Mouse (Mus musculus) forebrain, embryonic 13.5 days (tissue): ENCODE results near the gene Ddx54. TPM values are rescaled to one million over a fixed set of nuclear protein-coding genes. Genes with fewer than 3 reads are reported as not detected.

Experiments used
- ATAC-seq: fragments of 200-750 bp; cut with Nextera tagmentation; 2 replicates; pipeline ENCODE4 v1.8.0; 2017
- H3K27ac ChIP-seq: fragments of 300-500 bp; sonication (generic); 2 replicates; pipeline ENCODE4 v1.5.1; 2015; ENCODE audit warnings: inconsistent platforms, mild to moderate bottlenecking, moderate library complexity
- H3K27me3 ChIP-seq: fragments of 300-500 bp; sonication (generic); 2 replicates; pipeline ENCODE4 v1.6.1; 2015; ENCODE audit warnings: mild to moderate bottlenecking, inconsistent platforms
- H3K36me3 ChIP-seq: fragments of 300-500 bp; sonication (generic); 2 replicates; pipeline ENCODE4 v1.6.1; 2015; ENCODE audit warnings: mild to moderate bottlenecking, inconsistent platforms; ENCODE audit not compliant: poor library complexity, severe bottlenecking
- H3K4me1 ChIP-seq: fragments of 300-500 bp; sonication (generic); 2 replicates; pipeline ENCODE4 v1.6.1; 2015; ENCODE audit warnings: inconsistent platforms
- H3K4me2 ChIP-seq: fragments of 300-500 bp; sonication (generic); 2 replicates; pipeline ENCODE4 v1.6.1; 2015; ENCODE audit warnings: inconsistent platforms, mild to moderate bottlenecking, moderate library complexity
- H3K4me3 ChIP-seq: fragments of 300-500 bp; sonication (generic); 2 replicates; pipeline ENCODE4 v1.5.1; 2015; ENCODE audit warnings: mild to moderate bottlenecking, inconsistent platforms
- H3K9ac ChIP-seq: fragments of 300-500 bp; sonication (generic); 2 replicates; pipeline ENCODE4 v1.6.1; 2015; ENCODE audit warnings: mild to moderate bottlenecking, inconsistent platforms
- H3K9me3 ChIP-seq: fragments of 300-500 bp; sonication (generic); replicated peaks from 2 replicates; pipeline ENCODE4 v1.6.1; 2016; ENCODE audit warnings: inconsistent platforms
- WGBS: fragments of 180-500 bp; shearing (Covaris S2); methylation state at CpG from one replicate; pipeline ENCODE4 v1.1.7; 2015; 5-methylcytosine and 5-hydroxymethylcytosine counted together
- polyA plus RNA-seq: library from polyadenylated mRNA; unstranded; fragments of >200 nt; fragmentation: Nextera tagmentation; extraction: Ambion mirVana; gene quantifications from 2 replicates; pipeline ENCODE4 v1.2.1, GENCODE M21; 2015

Ddx54 gene
- polyA plus RNA-seq, 1 experiment from 2014 or later: 45.3 TPM

DNA sequence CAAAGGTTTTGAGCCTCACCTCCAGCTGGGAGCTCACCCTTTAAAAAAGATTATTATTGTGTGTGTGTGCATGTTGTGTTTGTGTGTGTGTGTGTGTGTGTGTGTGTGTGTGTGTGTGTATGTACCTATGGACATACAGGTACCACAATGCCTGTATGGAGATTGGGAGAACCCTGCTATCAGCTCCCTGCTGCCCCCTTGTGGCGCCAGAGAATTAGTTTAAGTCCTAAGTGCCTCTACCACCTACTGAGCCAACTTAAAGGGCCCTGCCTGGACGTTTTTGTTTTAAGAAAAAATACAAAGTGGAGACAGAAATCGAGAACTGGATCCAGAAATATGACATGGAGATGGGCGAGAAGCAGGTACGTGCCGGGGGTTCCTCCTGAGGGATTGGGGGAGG is 7.7 kb upstream of the Ddx54 start:
- H3K4me1 ChIP-seq: peaks cover 13% of the 10 kb centered on the region
- no peak overlapping the region; the same call in 1 of the 2 replicates for H3K27ac ChIP-seq
- 0% methylated on average over 6 of the region's 6 CpGs for WGBS
- ATAC-seq: peak; percentile 26; the same call in 1 of the 2 replicates
- H3K9me3 ChIP-seq: no peaks in the 10 kb centered on the region
- H3K27me3 ChIP-seq: no peaks in the 10 kb centered on the region
- H3K4me3 ChIP-seq: peak overlapping the region; percentile 35
- peaks cover 13% of the 10 kb centered on the region for H3K36me3 ChIP-seq
- peak overlapping the region; percentile 65 for H3K4me2 ChIP-seq
- H3K9ac ChIP-seq: peak overlapping the region; percentile 63

DNA sequence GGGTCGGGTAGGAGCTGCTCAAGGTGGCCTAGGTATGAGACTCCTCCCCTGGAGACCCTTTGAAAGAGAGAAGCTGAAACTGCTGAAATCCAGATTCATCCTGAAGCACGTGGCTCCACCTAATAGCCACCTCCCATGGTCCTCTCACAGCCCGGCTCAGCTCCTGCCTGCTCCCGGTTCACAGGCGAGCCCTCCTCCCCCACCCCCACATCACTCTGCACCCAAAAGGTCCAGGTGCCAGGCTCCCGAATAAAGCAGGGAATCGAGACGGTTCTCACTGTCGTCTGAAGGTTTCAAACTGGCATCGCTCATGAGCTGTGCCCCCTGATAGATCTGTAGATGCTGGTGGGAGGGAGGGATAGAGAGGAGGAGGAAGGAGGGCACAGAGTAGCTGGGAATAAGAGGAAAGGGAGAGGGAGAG is 7.3 kb upstream of the Ddx54 start:
- Histone ChIP-seq H3K27me3 (no peaks in the 10 kb centered on the region), H3K9me3 (no peaks in the 10 kb centered on the region), H3K4me3 (peak overlapping the region; percentile 35), H3K27ac (no peak overlapping the region; the same call in none of the 2 replicates), H3K4me2 (peak overlapping the region; percentile 65), H3K9ac (peak overlapping the region; percentile 63), H3K4me1 (peaks cover 13% of the 10 kb centered on the region), H3K36me3 (peaks cover 16% of the 10 kb centered on the region)
- 1% methylated on average over 10 of the region's 10 CpGs for WGBS
- ATAC-seq: peak; percentile 55

DNA sequence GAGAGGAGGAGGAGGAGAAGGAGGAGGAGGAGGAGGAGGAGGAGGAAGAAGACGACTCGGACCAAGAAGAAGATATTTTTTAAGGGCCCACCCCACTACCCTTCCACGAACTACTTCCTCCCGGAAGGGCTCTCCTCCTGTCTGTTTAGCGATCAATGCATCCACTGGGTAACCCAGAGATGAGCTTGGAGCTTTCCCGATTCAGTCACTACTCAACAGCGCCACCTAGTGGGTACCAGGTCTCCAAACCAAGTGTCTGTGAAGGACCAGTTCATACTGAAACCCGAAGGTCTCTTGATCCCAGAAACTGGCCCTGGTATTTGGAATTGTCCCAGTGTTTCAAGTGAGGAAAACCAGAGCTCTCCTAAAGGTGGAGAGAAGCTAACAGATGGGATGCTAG is 6.9 kb upstream of the Ddx54 start:
- H3K27me3 ChIP-seq: no peaks in the 10 kb centered on the region
- H3K27ac ChIP-seq: no peak overlapping the region; the same call in 1 of the 2 replicates
- 0 out of 2 replicates have a peak overlapping the region, but pooled peaks have one; percentile 63 for H3K9ac ChIP-seq
- peak; percentile 74 for ATAC-seq
- H3K4me1 ChIP-seq: peaks cover 13% of the 10 kb centered on the region
- H3K9me3 ChIP-seq: no peaks in the 10 kb centered on the region
- peak overlapping the region; percentile 35 for H3K4me3 ChIP-seq
- 1% methylated on average over 8 of the region's 8 CpGs for WGBS
- peak overlapping the region; percentile 65 for H3K4me2 ChIP-seq
- H3K36me3 ChIP-seq: peaks cover 16% of the 10 kb centered on the region

DNA sequence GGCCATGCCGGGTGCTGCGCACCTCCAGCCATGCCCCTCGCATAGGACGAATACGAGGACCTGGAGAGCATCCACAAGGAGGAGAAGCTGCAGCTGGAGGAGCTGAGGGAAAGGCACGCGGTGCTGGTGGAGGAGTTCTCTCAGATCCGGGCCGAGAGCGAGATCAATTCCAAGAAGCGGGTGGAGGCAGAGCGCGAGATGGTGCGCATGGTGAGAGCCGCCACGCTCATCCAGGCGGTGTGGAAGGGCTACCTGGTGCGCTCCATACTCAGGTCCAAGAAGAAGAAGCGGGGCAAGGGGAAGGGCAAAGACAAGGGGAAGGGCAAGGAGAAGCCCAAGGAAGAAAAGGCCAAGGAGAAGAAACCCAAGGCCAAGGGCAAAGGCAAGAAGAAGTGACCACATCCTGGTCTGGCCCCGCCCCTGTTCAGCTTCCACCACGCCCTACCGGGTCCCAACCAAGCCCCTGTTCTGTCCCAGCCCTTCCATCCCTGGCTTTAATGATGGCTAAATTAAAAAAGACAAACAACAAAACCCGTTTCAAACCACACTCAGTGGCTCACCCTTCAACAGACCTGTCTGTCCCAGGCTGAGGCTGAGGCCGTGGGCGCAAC is 5.8 kb upstream of the Ddx54 start:
- Histone ChIP-seq H3K27me3 (no peaks in the 10 kb centered on the region), H3K9ac (no peak overlapping the region), H3K4me3 (no peak overlapping the region), H3K4me2 (no peak overlapping the region), H3K27ac (no peak overlapping the region), H3K36me3 (peaks cover 16% of the 10 kb centered on the region), H3K4me1 (peaks cover 22% of the 10 kb centered on the region), H3K9me3 (no peaks in the 10 kb centered on the region)
- no peak for ATAC-seq
- 73% methylated on average over 25 of the region's 25 CpGs for WGBS

DNA sequence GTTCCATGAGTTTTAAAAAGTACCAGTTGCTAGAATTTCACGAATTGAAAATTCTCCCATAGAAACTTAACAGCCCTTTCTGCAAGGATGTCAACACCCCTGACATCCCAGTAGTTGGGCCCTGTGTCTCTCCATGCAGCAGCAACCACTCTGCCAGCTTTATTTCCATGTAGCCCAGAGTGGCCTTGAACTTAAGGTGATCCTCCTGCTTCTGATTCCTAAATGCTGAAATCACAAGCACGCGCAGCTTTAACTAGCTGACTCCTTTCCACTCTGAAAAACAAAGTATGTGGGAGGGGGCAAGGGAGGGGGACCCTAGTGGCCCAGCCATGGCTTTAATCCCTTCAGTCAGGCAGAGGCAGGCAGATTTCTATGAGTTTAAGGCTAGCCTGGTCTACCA is 5.2 kb upstream of the Ddx54 start:
- peaks cover 25% of the 10 kb centered on the region for H3K4me1 ChIP-seq
- H3K4me3 ChIP-seq: no peak overlapping the region
- H3K27me3 ChIP-seq: no peaks in the 10 kb centered on the region
- ATAC-seq: no peak
- no peak overlapping the region for H3K4me2 ChIP-seq
- no peaks in the 10 kb centered on the region for H3K9me3 ChIP-seq
- no peak overlapping the region for H3K27ac ChIP-seq
- H3K9ac ChIP-seq: no peak overlapping the region
- H3K36me3 ChIP-seq: peaks cover 16% of the 10 kb centered on the region
- WGBS: 81% methylated on average over 3 of the region's 3 CpGs

DNA sequence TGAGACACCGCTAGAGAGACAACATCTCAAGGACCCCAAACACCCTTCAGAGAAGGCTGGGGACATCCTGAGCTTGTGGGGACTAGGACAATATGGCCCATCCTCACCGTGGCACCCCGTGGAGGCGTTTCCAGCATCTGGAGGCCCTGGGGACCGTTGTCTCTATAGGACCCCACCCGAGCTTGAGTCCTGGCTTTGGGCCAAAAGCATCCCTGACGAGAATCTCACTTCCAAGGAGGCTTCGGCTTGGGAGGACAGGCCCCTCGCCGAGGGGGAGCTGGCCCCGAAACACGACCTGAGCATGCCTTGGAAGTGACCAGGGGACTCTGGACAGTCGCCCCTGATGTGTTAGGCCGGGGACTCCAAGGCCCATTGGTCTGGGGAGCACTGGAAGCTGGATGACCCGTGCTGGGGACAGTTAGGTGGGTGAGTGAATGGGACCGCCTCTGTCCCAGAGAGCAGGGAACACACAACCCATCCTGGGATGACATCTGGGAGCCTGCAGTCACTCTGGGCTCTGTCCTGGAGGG is 3.2 kb upstream of the Ddx54 start:
- Histone ChIP-seq H3K36me3 (peaks cover 16% of the 10 kb centered on the region), H3K4me2 (no peak overlapping the region), H3K9ac (0 out of 2 replicates have a peak overlapping the region, but pooled peaks have one; percentile 26), H3K9me3 (no peaks in the 10 kb centered on the region), H3K4me1 (peaks cover 31% of the 10 kb centered on the region), H3K27me3 (no peaks in the 10 kb centered on the region), H3K4me3 (no peak overlapping the region), H3K27ac (no peak overlapping the region)
- 82% methylated on average over 16 of the region's 16 CpGs for WGBS
- no peak for ATAC-seq

DNA sequence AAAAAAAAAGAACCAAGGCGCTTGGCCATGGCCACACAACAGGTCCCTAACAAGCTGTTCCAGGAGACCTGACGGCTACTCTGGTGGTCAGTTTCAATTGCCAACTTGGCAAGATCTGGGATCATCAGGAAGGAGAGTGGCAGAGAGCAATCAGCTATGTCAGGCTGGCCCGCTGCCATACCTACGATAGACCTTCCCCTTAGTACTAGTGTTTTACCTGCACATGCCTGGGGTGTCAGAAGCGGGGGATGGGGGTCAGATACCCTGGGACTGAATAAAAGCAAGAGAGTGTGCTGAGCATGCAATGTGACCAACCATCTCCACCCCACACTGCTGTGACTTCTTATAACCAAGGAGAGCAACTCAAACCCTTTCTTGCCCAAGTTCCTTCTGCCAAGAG is 1.6 kb upstream of the Ddx54 start:
- no peaks in the 10 kb centered on the region for H3K27me3 ChIP-seq
- peaks cover 22% of the 10 kb centered on the region for H3K36me3 ChIP-seq
- H3K4me3 ChIP-seq: no peak overlapping the region
- ATAC-seq: no peak
- 94% methylated on average over 5 of the region's 5 CpGs for WGBS
- H3K9ac ChIP-seq: peak overlapping the region; percentile 78
- H3K4me1 ChIP-seq: peaks cover 26% of the 10 kb centered on the region
- H3K27ac ChIP-seq: no peak overlapping the region
- peak overlapping the region; percentile 88 for H3K4me2 ChIP-seq
- H3K9me3 ChIP-seq: no peaks in the 10 kb centered on the region

DNA sequence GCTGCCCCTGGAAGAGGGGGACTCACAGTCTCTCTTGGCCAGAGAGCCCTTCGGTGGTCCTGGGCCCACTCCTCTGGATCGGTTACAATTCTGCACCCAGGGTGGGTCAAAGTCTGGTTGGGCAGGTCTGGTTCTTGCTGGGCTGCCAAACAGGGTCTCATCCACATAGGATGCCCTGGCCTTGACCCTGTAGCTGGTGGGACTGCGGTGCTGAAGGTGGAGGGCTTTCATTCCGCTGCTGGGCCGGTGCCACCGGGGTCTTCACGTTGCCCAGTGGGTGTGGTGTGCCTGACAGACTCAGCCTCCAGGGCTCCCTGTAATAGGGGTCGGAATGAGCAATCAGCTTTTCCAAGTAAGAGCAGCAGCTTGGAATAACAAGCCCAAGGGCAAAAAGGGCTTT is 1.1 kb upstream of the Ddx54 start:
- peak overlapping the region; percentile 88 for H3K4me2 ChIP-seq
- H3K9me3 ChIP-seq: no peaks in the 10 kb centered on the region
- H3K4me1 ChIP-seq: peaks cover 26% of the 10 kb centered on the region
- peak overlapping the region; percentile 61 for H3K4me3 ChIP-seq
- H3K27me3 ChIP-seq: no peaks in the 10 kb centered on the region
- H3K9ac ChIP-seq: peak overlapping the region; percentile 78
- WGBS: 54% methylated on average over 8 of the region's 8 CpGs
- no peak for ATAC-seq
- H3K27ac ChIP-seq: no peak overlapping the region
- peaks cover 25% of the 10 kb centered on the region for H3K36me3 ChIP-seq

DNA sequence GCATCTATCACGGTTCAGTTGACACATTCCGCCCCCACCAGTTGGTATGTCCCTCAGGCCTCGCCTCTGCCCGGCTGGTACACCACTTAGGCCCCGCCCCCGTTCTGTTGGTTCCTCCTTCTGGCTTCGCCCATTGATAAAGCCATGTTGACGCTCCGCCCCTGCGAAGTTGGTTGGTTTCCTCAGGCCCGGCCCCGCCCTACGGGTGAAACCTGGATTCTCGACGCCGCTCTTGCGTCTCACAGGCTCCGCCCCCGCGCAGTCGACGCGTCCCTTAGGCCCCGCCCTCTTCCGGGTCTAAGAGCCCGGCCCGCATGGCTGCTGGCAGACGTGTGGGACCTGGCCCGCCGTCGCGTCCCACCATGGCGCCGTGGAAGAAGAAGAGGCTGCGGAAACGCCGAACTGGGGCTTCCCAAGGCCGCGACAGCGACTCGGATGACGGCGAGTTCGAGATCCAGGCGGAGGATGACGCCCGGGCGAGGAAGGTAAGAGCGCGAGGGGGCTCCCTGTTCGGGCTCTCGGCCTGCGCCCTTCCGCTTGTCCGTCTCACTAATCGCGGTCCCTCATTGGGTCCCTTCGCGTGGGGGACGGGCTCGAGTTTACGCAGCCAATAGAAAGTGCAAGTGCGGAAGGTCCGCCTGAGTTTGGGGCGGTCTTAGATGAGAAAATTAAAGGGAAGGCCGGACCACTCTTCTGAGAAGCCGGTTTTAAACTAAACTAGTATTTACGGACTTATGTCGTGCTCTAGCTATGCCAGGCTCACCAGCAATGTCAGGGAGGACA is 474 bp downstream of the Ddx54 start:
- Histone ChIP-seq H3K4me3 (peak overlapping the region; percentile 61), H3K27ac (peak overlapping the region; percentile 81), H3K27me3 (no peaks in the 10 kb centered on the region), H3K4me1 (peaks cover 26% of the 10 kb centered on the region), H3K4me2 (peak overlapping the region; percentile 93), H3K9ac (peak overlapping the region; percentile 78), H3K36me3 (peaks cover 39% of the 10 kb centered on the region), H3K9me3 (no peaks in the 10 kb centered on the region)
- ATAC-seq: peak; percentile 93
- WGBS: under 1% methylated on average over 69 of the region's 69 CpGs

DNA sequence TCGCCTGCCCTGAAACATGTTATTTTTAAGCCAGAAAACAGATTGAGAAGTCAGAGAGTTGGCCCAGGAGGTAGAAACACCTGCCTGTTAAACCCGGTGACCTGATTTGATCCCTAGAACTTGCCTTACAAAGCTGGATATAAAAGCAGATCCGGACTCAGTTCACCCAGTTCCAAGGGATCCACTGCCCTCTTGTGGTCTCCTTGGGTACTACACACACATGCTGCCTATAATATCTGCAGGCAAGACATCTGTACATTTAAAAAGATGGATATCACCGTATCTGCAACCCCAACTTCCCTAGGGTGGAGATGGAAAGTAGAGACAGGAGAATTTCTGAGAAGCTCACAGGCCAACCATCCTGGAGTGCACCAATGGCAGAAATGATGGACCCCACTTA is 3.4 kb downstream of the Ddx54 start:
- H3K4me1 ChIP-seq: peaks cover 17% of the 10 kb centered on the region
- H3K4me3 ChIP-seq: no peak overlapping the region
- H3K9me3 ChIP-seq: no peaks in the 10 kb centered on the region
- H3K9ac ChIP-seq: no peak overlapping the region
- no peak overlapping the region for H3K27ac ChIP-seq
- H3K36me3 ChIP-seq: peaks cover 55% of the 10 kb centered on the region
- no peak overlapping the region for H3K4me2 ChIP-seq
- H3K27me3 ChIP-seq: no peaks in the 10 kb centered on the region
- no peak for ATAC-seq
- 96% methylated on average over 4 of the region's 4 CpGs for WGBS

DNA sequence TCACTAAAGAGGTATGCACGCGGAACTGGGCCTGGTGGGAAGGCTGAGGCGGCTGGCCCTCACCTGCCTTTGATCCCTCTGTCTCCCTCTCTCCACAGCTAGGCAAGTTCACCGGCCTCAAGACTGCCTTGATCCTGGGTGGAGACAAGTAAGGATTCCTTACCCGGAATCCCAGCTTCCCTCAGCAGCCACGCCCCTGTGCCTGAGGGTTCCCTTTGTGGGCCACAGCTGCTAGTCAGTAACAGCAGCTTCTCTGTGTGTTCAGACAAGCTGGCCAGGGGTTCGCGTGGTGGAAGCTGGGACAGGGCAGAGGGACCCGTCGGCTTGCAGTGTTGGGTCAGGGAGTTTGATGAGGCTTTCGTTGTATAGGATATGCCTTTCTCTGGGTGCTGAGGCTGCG is 6.2 kb downstream of the Ddx54 start:
- H3K4me2 ChIP-seq: no peak overlapping the region
- H3K27ac ChIP-seq: no peak overlapping the region
- H3K9ac ChIP-seq: no peak overlapping the region
- H3K4me3 ChIP-seq: no peak overlapping the region
- H3K9me3 ChIP-seq: no peaks in the 10 kb centered on the region
- H3K27me3 ChIP-seq: no peaks in the 10 kb centered on the region
- 88% methylated on average over 12 of the region's 12 CpGs for WGBS
- ATAC-seq: no peak
- peaks cover 4% of the 10 kb centered on the region for H3K4me1 ChIP-seq
- H3K36me3 ChIP-seq: peaks cover 84% of the 10 kb centered on the region

DNA sequence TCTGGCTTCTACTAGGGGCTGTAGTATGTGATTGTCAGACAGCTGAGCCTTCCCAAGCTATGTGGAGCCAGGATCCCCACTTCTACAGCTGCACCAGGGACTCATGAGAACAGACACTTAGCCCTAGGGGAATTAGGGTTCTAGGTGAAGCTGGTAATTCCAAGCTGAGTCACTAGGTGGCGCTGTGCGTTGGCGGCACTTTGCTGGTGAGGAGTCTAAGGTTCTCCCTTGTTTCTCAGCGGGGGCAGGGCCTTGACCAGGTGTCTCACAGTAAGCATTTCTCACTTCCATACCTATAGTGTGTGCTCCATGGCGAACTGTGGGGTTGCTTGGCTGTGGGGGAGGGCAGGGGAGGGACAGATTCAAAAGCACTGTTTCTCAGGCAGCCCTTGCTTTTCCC is 6.7 kb downstream of the Ddx54 start:
- Histone ChIP-seq H3K4me1 (no peaks in the 10 kb centered on the region), H3K9me3 (no peaks in the 10 kb centered on the region), H3K27me3 (no peaks in the 10 kb centered on the region), H3K4me2 (no peak overlapping the region), H3K36me3 (peaks cover 88% of the 10 kb centered on the region), H3K4me3 (no peak overlapping the region), H3K27ac (no peak overlapping the region), H3K9ac (no peak overlapping the region)
- no peak for ATAC-seq
- WGBS: 12% methylated on average over 5 of the region's 5 CpGs
